Mouse (Mus musculus): ENCODE data around the gene Wasl. TPM values are rescaled to one million over a fixed set of nuclear protein-coding genes. Genes with fewer than 3 reads are reported as not detected.

Wasl gene
- polyA plus RNA-seq, 1 experiment from 2014 or later = 50.7 TPM

Other genes with a start within 250 kb of the Wasl start
- 0.08 and 0.16 TPM in 2 replicates for gene Iqub, start 149.9 kb downstream of the Wasl start, polyA plus RNA-seq (2015; fragmentation: Nextera tagmentation; extraction: Ambion mirVana)
- gene Ndufa5, start 137.0 kb downstream of the Wasl start, polyA plus RNA-seq (2015; fragmentation: Nextera tagmentation; extraction: Ambion mirVana) = 348 and 373 TPM in 2 replicates
- gene Asb15, start 136.9 kb downstream of the Wasl start, polyA plus RNA-seq (2015; fragmentation: Nextera tagmentation; extraction: Ambion mirVana) = 0.07 TPM in 1 of 2 replicates, not detected in the other
- gene Lmod2, start 67.2 kb downstream of the Wasl start, polyA plus RNA-seq (2015; fragmentation: Nextera tagmentation; extraction: Ambion mirVana) = 0.06 and 0.07 TPM in 2 replicates
- not detected in 2 replicates for gene Hyal6, start 68.2 kb upstream of the Wasl start, polyA plus RNA-seq (2015; fragmentation: Nextera tagmentation; extraction: Ambion mirVana)
- gene Hyal4, start 83.3 kb upstream of the Wasl start, polyA plus RNA-seq (2015; fragmentation: Nextera tagmentation; extraction: Ambion mirVana) = not detected in 2 replicates
- gene Spam1, start 126.2 kb upstream of the Wasl start, polyA plus RNA-seq (2015; fragmentation: Nextera tagmentation; extraction: Ambion mirVana) = not detected in 2 replicates
- gene Hyal5, start 193.0 kb upstream of the Wasl start, polyA plus RNA-seq (2015; fragmentation: Nextera tagmentation; extraction: Ambion mirVana) = not detected in 2 replicates

Data from thymus, postnatal 0 days (tissue).